Mouse (Mus musculus) neural tube, embryonic 11.5 days (tissue): ENCODE results near the gene Elk3. TPM values are rescaled to one million over a fixed set of nuclear protein-coding genes. Genes with fewer than 3 reads are reported as not detected.

Experiments
- ATAC-seq: fragments of 200-750 bp; cut with Nextera tagmentation; 2 replicates; pipeline ENCODE4 v1.8.0; 2017; ENCODE audit warnings: moderate number of reproducible peaks, mild to moderate bottlenecking, moderate TSS enrichment, moderate library complexity; ENCODE audit not compliant: insufficient read depth, low FRiP score, low TSS enrichment
- DNase-seq: peaks from one replicate; pipeline ENCODE4 v3.0.0-alpha.2; 2015; ENCODE audit warnings: low spot score
- H3K27ac ChIP-seq: fragments of 300-500 bp; sonication (generic); 2 replicates; pipeline ENCODE4 v1.5.1; 2014; ENCODE audit warnings: low read depth, mild to moderate bottlenecking, low read length
- H3K27me3 ChIP-seq: fragments of 300-500 bp; sonication (generic); 2 replicates; pipeline ENCODE4 v1.6.1; 2014; ENCODE audit warnings: mild to moderate bottlenecking, low read length, mixed read lengths; ENCODE audit not compliant: control insufficient read depth, insufficient read depth
- H3K36me3 ChIP-seq: fragments of 300-500 bp; sonication (generic); 2 replicates; pipeline ENCODE4 v1.6.1; 2014; ENCODE audit warnings: mild to moderate bottlenecking, low read length, moderate library complexity, mixed read lengths; ENCODE audit not compliant: control insufficient read depth, insufficient read depth
- H3K4me1 ChIP-seq: fragments of 300-500 bp; sonication (generic); 2 replicates; pipeline ENCODE4 v1.6.1; 2014; ENCODE audit warnings: low read length, mixed read lengths; ENCODE audit not compliant: control insufficient read depth, insufficient read depth
- H3K4me2 ChIP-seq: fragments of 300-500 bp; sonication (generic); 2 replicates; pipeline ENCODE4 v1.6.1; 2014; ENCODE audit warnings: low read depth, mild to moderate bottlenecking, moderate library complexity
- H3K4me3 ChIP-seq: fragments of 300-500 bp; sonication (generic); 2 replicates; pipeline ENCODE4 v1.5.1; 2014; ENCODE audit warnings: low read depth, low read length
- H3K9ac ChIP-seq: fragments of 300-500 bp; sonication (generic); 2 replicates; pipeline ENCODE4 v1.6.1; 2014; ENCODE audit warnings: mild to moderate bottlenecking, low read length
- H3K9me3 ChIP-seq: fragments of 300-500 bp; sonication (generic); 2 replicates; pipeline ENCODE4 v1.6.1; 2016; ENCODE audit warnings: low read length; ENCODE audit not compliant: control insufficient read depth
- WGBS: fragments of 180-500 bp; shearing (Covaris S2); extraction: QIAGEN DNeasy Blood & Tissue Kit; methylation state at CpG from one replicate; pipeline ENCODE4 v1.1.7; 2014; 5-methylcytosine and 5-hydroxymethylcytosine counted together
- polyA plus RNA-seq: library from polyadenylated mRNA; unstranded; fragments of >200 nt; fragmentation: Nextera tagmentation; extraction: Ambion mirVana; gene quantifications from 2 replicates; pipeline ENCODE4 v1.2.1, GENCODE M21; 2014

Elk3 gene
- polyA plus RNA-seq, 1 experiment from 2014 or later, result 21.9 TPM

- WGBS, result 72% methylated on average over 10 of the region's 10 CpGs
- H3K9me3 ChIP-seq, result no peaks in the 10 kb centered on the region
- no peak overlapping the region for H3K4me3 ChIP-seq
- H3K36me3 ChIP-seq, result no peaks in the 10 kb centered on the region
- DNase-seq (no peak), ATAC-seq (no peak)
- H3K9ac ChIP-seq, result no peak overlapping the region
- H3K4me1 ChIP-seq, result no peaks in the 10 kb centered on the region
- no peaks in the 10 kb centered on the region for H3K27me3 ChIP-seq
- H3K4me2 ChIP-seq, result no peak overlapping the region
- no peak overlapping the region for H3K27ac ChIP-seq
Observed at GRCm38 (mm10) chr10:93353545-93354326, 42.8 kb upstream of the Elk3 start.

GRCm38 (mm10) chr10:93347918-93348505, 37.1 kb upstream of the Elk3 start:
- Histone ChIP-seq H3K27ac (no peak overlapping the region), H3K27me3 (no peaks in the 10 kb centered on the region), H3K4me2 (no peak overlapping the region), H3K9me3 (no peaks in the 10 kb centered on the region), H3K4me3 (no peak overlapping the region), H3K36me3 (no peaks in the 10 kb centered on the region), H3K4me1 (no peaks in the 10 kb centered on the region), H3K9ac (no peak overlapping the region)
- WGBS, result 84% methylated on average over 14 of the region's 14 CpGs
- no peak for DNase-seq
- no peak for ATAC-seq

GRCm38 (mm10) chr10:93347387-93347786, 36.5 kb upstream of the Elk3 start:
- Histone ChIP-seq H3K36me3 (no peaks in the 10 kb centered on the region), H3K4me1 (no peaks in the 10 kb centered on the region), H3K9ac (no peak overlapping the region), H3K4me3 (no peak overlapping the region), H3K9me3 (no peaks in the 10 kb centered on the region), H3K4me2 (no peak overlapping the region), H3K27ac (no peak overlapping the region), H3K27me3 (no peaks in the 10 kb centered on the region)
- DNase-seq (no peak), ATAC-seq (no peak)
- 80% methylated on average over 7 of the region's 7 CpGs for WGBS

GRCm38 (mm10) chr10:93346208-93346936, 35.4 kb upstream of the Elk3 start:
- no peak for ATAC-seq
- Histone ChIP-seq H3K4me3 (no peak overlapping the region), H3K4me2 (no peak overlapping the region), H3K4me1 (no peaks in the 10 kb centered on the region), H3K9ac (no peak overlapping the region), H3K27ac (no peak overlapping the region), H3K9me3 (no peaks in the 10 kb centered on the region), H3K36me3 (no peaks in the 10 kb centered on the region), H3K27me3 (no peaks in the 10 kb centered on the region)
- DNase-seq, result no peak
- 81% methylated on average over 9 of the region's 9 CpGs for WGBS

GRCm38 (mm10) chr10:93345497-93345896, 34.6 kb upstream of the Elk3 start:
- Histone ChIP-seq H3K4me2 (no peak overlapping the region), H3K9me3 (no peaks in the 10 kb centered on the region), H3K9ac (no peak overlapping the region), H3K27me3 (no peaks in the 10 kb centered on the region), H3K36me3 (no peaks in the 10 kb centered on the region), H3K4me1 (no peaks in the 10 kb centered on the region), H3K4me3 (no peak overlapping the region), H3K27ac (no peak overlapping the region)
- no peak for ATAC-seq
- WGBS, result 80% methylated on average over 2 of the region's 2 CpGs
- DNase-seq, result no peak

- Histone ChIP-seq H3K27me3 (no peaks in the 10 kb centered on the region), H3K4me3 (no peak overlapping the region), H3K4me2 (no peak overlapping the region), H3K9me3 (no peaks in the 10 kb centered on the region), H3K4me1 (no peaks in the 10 kb centered on the region), H3K9ac (no peak overlapping the region), H3K36me3 (no peaks in the 10 kb centered on the region), H3K27ac (no peak overlapping the region)
- no peak for ATAC-seq
- 88% methylated on average over 6 of the region's 6 CpGs for WGBS
- no peak for DNase-seq
Observed at GRCm38 (mm10) chr10:93343469-93343868, 32.5 kb upstream of the Elk3 start.

- no peaks in the 10 kb centered on the region for H3K4me1 ChIP-seq
- H3K4me2 ChIP-seq, result no peak overlapping the region
- no peaks in the 10 kb centered on the region for H3K27me3 ChIP-seq
- 76% methylated on average over 3 of the region's 3 CpGs for WGBS
- DNase-seq (no peak), ATAC-seq (no peak)
- no peak overlapping the region for H3K4me3 ChIP-seq
- no peak overlapping the region for H3K9ac ChIP-seq
- no peaks in the 10 kb centered on the region for H3K36me3 ChIP-seq
- H3K27ac ChIP-seq, result no peak overlapping the region
- no peaks in the 10 kb centered on the region for H3K9me3 ChIP-seq
Observed at GRCm38 (mm10) chr10:93342986-93343385, 32.1 kb upstream of the Elk3 start.

- DNase-seq (no peak), ATAC-seq (no peak)
- H3K9ac ChIP-seq, result no peak overlapping the region
- no peak overlapping the region for H3K4me2 ChIP-seq
- no peaks in the 10 kb centered on the region for H3K4me1 ChIP-seq
- no peak overlapping the region for H3K4me3 ChIP-seq
- H3K27ac ChIP-seq, result no peak overlapping the region
- H3K36me3 ChIP-seq, result no peaks in the 10 kb centered on the region
- WGBS, result 93% methylated on average over 5 of the region's 5 CpGs
- H3K9me3 ChIP-seq, result no peaks in the 10 kb centered on the region
- H3K27me3 ChIP-seq, result no peaks in the 10 kb centered on the region
Observed at GRCm38 (mm10) chr10:93338526-93338925, 27.6 kb upstream of the Elk3 start.
